Mouse (Mus musculus): ENCODE results near the gene Ppp1r18. TPM values are rescaled to one million over a fixed set of nuclear protein-coding genes. Genes with fewer than 3 reads are reported as not detected.

Ppp1r18 gene
- total RNA-seq (2021): 10 to 100 TPM in 1 of 2 experiments, 1 to 10 TPM in 1; 8.5 to 10.8 TPM
- long read RNA-seq, experiment 1, transcript Ppp1r18-205 (3 exons, 3,185 nt): major isoform, 7 of 8 reads
- long read RNA-seq, experiment 1, partial matches to known transcripts: 0 of 8 reads
- long read RNA-seq, experiment 1, other reads (novel, unspliced or antisense): 1 of 8 reads
- long read RNA-seq, experiment 2, partial matches to known transcripts: 0 of 4 reads
- long read RNA-seq, experiment 2, other reads (novel, unspliced or antisense): 0 of 4 reads

GRCm38 (mm10) chr17:35865481-35866280, at the start of gene Ppp1r18:
Gene Ppp1r18, plus strand, starts transcription at chr17:35865593.
- no peak for DNase-seq (ENCODE audit: extremely low spot score in 1 of 2, low spot score in 2 of 2)
- intact Hi-C loops (cut with DNase I): no loop called here
- peak within 1 kb of the TSS; percentile 71 for H3K4me3 ChIP-seq
- H3K27ac ChIP-seq: peak within 1 kb of the TSS; percentile 87
- TF ChIP-seq CTCF (IDR thresholded peaks at IDR 0.05): no peak

GRCm38 (mm10) chr17:35815836-35816235, 49.6 kb upstream of the Ppp1r18 start:
- DNase-seq (ENCODE audit: extremely low spot score in 1 of 2, low spot score in 2 of 2): no peak
- Histone ChIP-seq H3K27ac (no peak overlapping the region), H3K4me3 (no peak overlapping the region)
- no peak for TF ChIP-seq CTCF (IDR thresholded peaks at IDR 0.05)
- intact Hi-C loops (cut with DNase I): no loop called here

GRCm38 (mm10) chr17:35816686-35817085, 48.7 kb upstream of the Ppp1r18 start:
- TF ChIP-seq CTCF (IDR thresholded peaks at IDR 0.05): no peak
- intact Hi-C loops (cut with DNase I): no loop called here
- no peak overlapping the region for H3K27ac ChIP-seq
- no peak for DNase-seq (ENCODE audit: extremely low spot score in 1 of 2, low spot score in 2 of 2)
- no peak overlapping the region for H3K4me3 ChIP-seq

GRCm38 (mm10) chr17:35817226-35817625, 48.2 kb upstream of the Ppp1r18 start:
- intact Hi-C loops (cut with DNase I): no loop called here
- H3K4me3 ChIP-seq: no peak overlapping the region
- no peak for TF ChIP-seq CTCF (IDR thresholded peaks at IDR 0.05)
- DNase-seq (ENCODE audit: extremely low spot score in 1 of 2, low spot score in 2 of 2): no peak
- H3K27ac ChIP-seq: no peak overlapping the region

GRCm38 (mm10) chr17:35820111-35820510, 45.3 kb upstream of the Ppp1r18 start:
- Histone ChIP-seq H3K4me3 (no peak overlapping the region), H3K27ac (no peak overlapping the region)
- intact Hi-C loops (cut with DNase I): loop anchor here (2.0 kb wide), 1 partner anchor 43 kb away; no protein-coding TSS in a partner anchor
- no peak for TF ChIP-seq CTCF (IDR thresholded peaks at IDR 0.05)
- no peak for DNase-seq (ENCODE audit: extremely low spot score in 1 of 2, low spot score in 2 of 2)

- intact Hi-C loops (cut with DNase I): loop anchor here (1.0 to 2.0 kb wide), 2 partner anchors 45 to 82 kb away; no protein-coding TSS in a partner anchor
- TF ChIP-seq CTCF (IDR thresholded peaks at IDR 0.05): no peak
- peak; percentile 68 to 70 for DNase-seq (ENCODE audit: extremely low spot score in 1 of 2, low spot score in 2 of 2)
Measured at GRCm38 (mm10) chr17:35821439-35822430, 43.7 kb upstream of the Ppp1r18 start, which contains the start of gene Ier3. Gene Ier3, plus strand, starts transcription at chr17:35821684.

GRCm38 (mm10) chr17:35822564-35822963, 42.8 kb upstream of the Ppp1r18 start:
- no peak for DNase-seq (ENCODE audit: extremely low spot score in 1 of 2, low spot score in 2 of 2)
- H3K27ac ChIP-seq: peak overlapping the region; percentile 63
- H3K4me3 ChIP-seq: peak overlapping the region; percentile 87
- no peak for TF ChIP-seq CTCF (IDR thresholded peaks at IDR 0.05)
- intact Hi-C loops (cut with DNase I): no loop called here

More at GRCm38 (mm10) chr17:35821439-35822430, 43.7 kb upstream of the Ppp1r18 start, which contains the start of gene Ier3:
- Histone ChIP-seq H3K27ac (peak within 1 kb of the TSS; percentile 63), H3K4me3 (peak within 1 kb of the TSS; percentile 87)

GRCm38 (mm10) chr17:35822964-35823937, 42.1 kb upstream of the Ppp1r18 start, which contains the start of gene Flot1:
Gene Flot1, plus strand, starts transcription at chr17:35823230.
- Histone ChIP-seq H3K4me3 (peak within 1 kb of the TSS; percentile 87), H3K27ac (peak within 1 kb of the TSS; percentile 92)
- intact Hi-C loops (cut with DNase I): no loop called here
- no peak for TF ChIP-seq CTCF (IDR thresholded peaks at IDR 0.05)
- DNase-seq (ENCODE audit: extremely low spot score in 1 of 2, low spot score in 2 of 2): peak; percentile 72 to 75

- intact Hi-C loops (cut with DNase I): no loop called here
- TF ChIP-seq CTCF (IDR thresholded peaks at IDR 0.05): peak; percentile 14
- DNase-seq (ENCODE audit: extremely low spot score in 1 of 2, low spot score in 2 of 2): no peak
- H3K4me3 ChIP-seq: no peak overlapping the region
- no peak overlapping the region for H3K27ac ChIP-seq
Measured at GRCm38 (mm10) chr17:35824402-35824801, 41.0 kb upstream of the Ppp1r18 start.

All from left cerebral cortex, adult 2 months (tissue).